Mouse (Mus musculus): Measurements from ENCODE around the gene Pdcd11. TPM values are rescaled to one million over a fixed set of nuclear protein-coding genes. Genes with fewer than 3 reads are reported as not detected.
A peak's percentile ranks its signal among the peaks of the same experiment; 100 is the strongest.

Gene Pdcd11
- polyA plus RNA-seq, 1 experiment from 2014 or later, result 14.6 TPM

DNA sequence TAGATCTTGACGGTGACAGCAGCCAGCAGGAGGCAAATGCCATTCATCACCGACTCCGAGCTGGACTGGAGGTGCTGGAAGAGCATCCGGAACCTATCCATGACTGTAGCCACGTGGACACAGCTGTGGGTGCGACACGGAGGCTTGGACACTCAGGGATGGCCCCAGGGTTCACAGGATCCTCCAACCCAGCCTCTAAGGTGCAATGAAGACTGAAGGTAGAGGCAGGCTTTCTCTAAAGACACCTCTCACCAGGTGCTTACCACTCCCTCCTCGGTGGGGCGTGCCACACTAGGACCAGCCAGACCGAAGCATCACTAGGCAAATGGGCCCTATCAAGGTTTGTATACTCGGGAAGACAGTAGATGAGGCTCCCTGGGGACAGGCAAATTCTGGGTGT, 67.1 kb downstream of the Pdcd11 start, which contains the start of gene Calhm3:
Gene Calhm3 (minus strand): TSS at position 101 of the 400 bp plus-strand sequence.
- Histone ChIP-seq H3K9me3 (no peaks in the 10 kb centered on the region), H3K36me3 (replicated peaks) (no peaks in the 10 kb centered on the region), H3K4me1 (no peaks in the 10 kb centered on the region), H3K27me3 (replicated peaks; ENCODE audit: low read depth, poor library complexity, severe bottlenecking) (peaks cover 8% of the 10 kb centered on the region), H3K4me3 (no peak within 1 kb of the TSS), H3K27ac (replicated peaks) (no peak within 1 kb of the TSS)
- 78% methylated on average over 11 of the region's 11 CpGs for WGBS
- no peak for DNase-seq (ENCODE audit: low spot score)

DNA sequence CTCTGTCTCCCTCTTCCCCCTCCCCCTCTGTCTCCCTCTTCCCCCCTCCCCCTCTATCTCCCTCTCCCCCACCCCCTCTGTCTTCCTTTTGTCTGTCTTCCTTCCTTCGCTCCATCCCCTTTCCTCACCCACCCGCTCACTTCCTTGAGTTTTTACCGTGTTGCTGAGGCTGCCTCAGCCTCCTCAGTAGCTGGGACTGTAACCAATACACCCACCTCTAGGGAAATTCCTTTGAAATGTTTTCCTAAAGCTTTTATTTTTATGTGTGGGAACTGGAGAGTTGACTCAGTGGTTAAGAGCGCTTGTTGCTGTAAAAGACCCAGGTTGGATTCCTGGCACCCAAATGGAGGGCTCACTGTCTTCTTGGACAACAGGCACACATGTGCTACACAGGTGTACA, 71.1 kb downstream of the Pdcd11 start:
- no peaks in the 10 kb centered on the region for H3K27me3 ChIP-seq (replicated peaks; ENCODE audit: low read depth, poor library complexity, severe bottlenecking)
- DNase-seq (ENCODE audit: low spot score), result no peak
- no peaks in the 10 kb centered on the region for H3K36me3 ChIP-seq (replicated peaks)
- H3K4me3 ChIP-seq, result no peak overlapping the region
- WGBS, result 60% methylated on average over 4 of the region's 4 CpGs
- H3K27ac ChIP-seq (replicated peaks), result no peak overlapping the region
- H3K4me1 ChIP-seq, result peaks cover under 1% of the 10 kb centered on the region; the same call in 1 of the 2 replicates
- H3K9me3 ChIP-seq, result no peaks in the 10 kb centered on the region

DNA sequence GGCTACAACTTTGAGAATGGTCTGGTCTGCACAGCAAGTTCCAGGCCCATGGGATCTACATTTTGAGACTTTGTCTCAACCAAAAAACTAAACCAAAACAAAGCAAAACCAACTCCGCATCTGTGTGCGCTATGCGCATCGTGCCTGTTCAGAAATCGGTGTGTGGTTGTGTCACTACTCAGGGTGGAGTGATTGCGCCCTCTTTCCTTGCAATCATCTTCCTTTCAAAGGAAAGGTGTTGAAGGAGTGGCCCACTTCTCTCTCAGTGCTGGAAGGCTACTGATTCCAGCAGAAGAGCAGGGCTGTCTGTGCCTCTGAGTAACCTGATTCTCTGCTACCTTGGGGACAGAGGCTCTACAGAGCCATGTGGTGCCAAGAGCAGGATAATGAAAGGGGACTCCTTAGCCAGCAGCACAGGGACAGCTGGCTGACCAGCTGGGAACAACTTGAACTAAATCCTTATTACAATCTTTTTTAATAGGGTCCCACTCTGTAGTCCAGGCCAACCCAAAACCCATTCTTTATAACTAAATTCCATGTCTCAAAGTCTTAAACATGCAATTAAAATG, 72.7 kb downstream of the Pdcd11 start:
- Histone ChIP-seq H3K4me3 (no peak overlapping the region), H3K27ac (replicated peaks) (no peak overlapping the region), H3K27me3 (replicated peaks; ENCODE audit: low read depth, poor library complexity, severe bottlenecking) (0 out of 2 replicates have a peak, but pooled peaks cover 5% of the 10 kb centered on the region), H3K4me1 (peaks cover 4% of the 10 kb centered on the region), H3K36me3 (replicated peaks) (no peaks in the 10 kb centered on the region), H3K9me3 (no peaks in the 10 kb centered on the region)
- 90% methylated on average over 6 of the region's 6 CpGs for WGBS
- DNase-seq (ENCODE audit: low spot score), result no peak

- Histone ChIP-seq H3K36me3 (replicated peaks) (no peaks in the 10 kb centered on the region), H3K27me3 (replicated peaks; ENCODE audit: low read depth, poor library complexity, severe bottlenecking) (0 out of 2 replicates have a peak, but pooled peaks cover 8% of the 10 kb centered on the region), H3K9me3 (no peaks in the 10 kb centered on the region), H3K27ac (replicated peaks) (no peak overlapping the region), H3K4me3 (no peak overlapping the region), H3K4me1 (peaks cover 12% of the 10 kb centered on the region)
- no peak for DNase-seq (ENCODE audit: low spot score)
- WGBS, result 27% methylated on average over 3 of the region's 3 CpGs
These were observed 76.2 kb downstream of the Pdcd11 start for GRCm38 (mm10) chr19:47166758-47167157.

DNA sequence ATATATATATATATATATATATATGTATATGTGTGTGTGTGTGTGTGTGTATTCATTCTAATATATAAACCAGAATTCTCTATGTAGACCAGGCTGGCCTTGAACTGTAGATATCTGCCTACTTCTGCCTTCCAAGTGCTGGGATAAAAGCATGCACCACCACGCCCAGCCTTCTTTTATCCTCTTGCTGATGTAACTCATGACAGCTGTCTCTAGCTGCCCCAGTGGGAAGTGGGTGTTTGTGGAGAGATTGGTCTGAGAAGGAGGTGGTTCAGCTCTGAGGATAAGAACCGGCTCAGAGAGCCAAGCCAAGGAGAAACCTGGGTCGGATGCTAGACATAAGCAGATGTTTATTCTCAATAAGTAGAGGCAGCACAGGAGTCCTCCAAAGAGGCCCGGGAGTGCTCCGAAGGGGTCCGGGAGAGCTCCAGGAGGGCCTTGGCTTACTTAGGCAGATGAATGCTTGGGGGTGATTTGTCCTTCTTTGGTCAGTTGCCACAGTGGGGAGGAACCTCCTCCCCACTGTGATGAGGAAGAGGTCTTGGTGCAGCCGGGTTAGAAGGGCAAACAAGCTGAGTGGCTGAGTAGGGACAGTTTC, 77.1 kb downstream of the Pdcd11 start:
- no peaks in the 10 kb centered on the region for H3K36me3 ChIP-seq (replicated peaks)
- 0 out of 2 replicates have a peak, but pooled peaks cover 8% of the 10 kb centered on the region for H3K27me3 ChIP-seq (replicated peaks; ENCODE audit: low read depth, poor library complexity, severe bottlenecking)
- H3K9me3 ChIP-seq, result no peaks in the 10 kb centered on the region
- DNase-seq (ENCODE audit: low spot score), result no peak
- peaks cover 12% of the 10 kb centered on the region for H3K4me1 ChIP-seq
- H3K4me3 ChIP-seq, result no peak overlapping the region
- WGBS, result 56% methylated on average over 7 of the region's 7 CpGs
- H3K27ac ChIP-seq (replicated peaks), result no peak overlapping the region

GRCm38 (mm10) chr19:47168223-47168622, 77.7 kb downstream of the Pdcd11 start:
- H3K4me1 ChIP-seq, result peaks cover 12% of the 10 kb centered on the region
- H3K4me3 ChIP-seq, result peak overlapping the region; percentile 33; the same call in 1 of the 2 replicates
- H3K9me3 ChIP-seq, result no peaks in the 10 kb centered on the region
- H3K36me3 ChIP-seq (replicated peaks), result no peaks in the 10 kb centered on the region
- no peak overlapping the region for H3K27ac ChIP-seq (replicated peaks)
- WGBS, result 8% methylated on average over 13 of the region's 13 CpGs
- H3K27me3 ChIP-seq (replicated peaks; ENCODE audit: low read depth, poor library complexity, severe bottlenecking), result 0 out of 2 replicates have a peak, but pooled peaks cover 8% of the 10 kb centered on the region
- peak; percentile 57 for DNase-seq (ENCODE audit: low spot score)

DNA sequence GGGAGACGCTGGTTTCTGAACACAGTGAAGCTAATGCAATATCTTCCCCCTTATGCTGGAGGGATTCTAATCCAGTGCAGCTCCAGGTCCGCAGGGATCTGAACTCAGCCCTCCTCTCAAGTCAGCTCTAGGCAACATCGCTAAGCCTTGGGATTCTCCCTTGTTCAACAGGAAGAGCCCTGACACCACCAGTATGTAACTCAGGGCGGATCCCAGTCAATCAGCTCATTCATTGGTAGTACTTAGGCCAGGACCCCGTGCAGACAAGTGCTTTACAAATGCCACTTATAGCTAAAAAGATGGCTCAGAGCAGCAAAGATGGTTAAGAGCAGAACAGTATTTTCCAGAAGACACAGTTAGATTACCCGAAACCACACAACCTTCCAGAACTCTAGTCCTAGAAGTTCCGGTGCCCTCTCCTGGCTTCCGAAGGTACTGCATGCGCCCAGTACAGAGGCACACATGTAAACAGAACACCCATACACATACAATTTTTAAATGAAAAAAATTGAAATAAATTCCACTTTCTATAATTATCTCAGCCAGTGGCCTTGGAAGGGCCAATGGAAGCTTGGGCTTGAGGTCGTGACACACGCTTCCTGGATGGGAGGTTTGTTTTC, 78.3 kb downstream of the Pdcd11 start:
- peak; percentile 85 for DNase-seq (ENCODE audit: low spot score)
- Histone ChIP-seq H3K4me1 (peaks cover 12% of the 10 kb centered on the region), H3K27me3 (replicated peaks; ENCODE audit: low read depth, poor library complexity, severe bottlenecking) (0 out of 2 replicates have a peak, but pooled peaks cover 8% of the 10 kb centered on the region), H3K9me3 (no peaks in the 10 kb centered on the region), H3K4me3 (peak overlapping the region; percentile 33; the same call in 1 of the 2 replicates), H3K27ac (replicated peaks) (no peak overlapping the region), H3K36me3 (replicated peaks) (no peaks in the 10 kb centered on the region)
- 25% methylated on average over 11 of the region's 11 CpGs for WGBS

DNA sequence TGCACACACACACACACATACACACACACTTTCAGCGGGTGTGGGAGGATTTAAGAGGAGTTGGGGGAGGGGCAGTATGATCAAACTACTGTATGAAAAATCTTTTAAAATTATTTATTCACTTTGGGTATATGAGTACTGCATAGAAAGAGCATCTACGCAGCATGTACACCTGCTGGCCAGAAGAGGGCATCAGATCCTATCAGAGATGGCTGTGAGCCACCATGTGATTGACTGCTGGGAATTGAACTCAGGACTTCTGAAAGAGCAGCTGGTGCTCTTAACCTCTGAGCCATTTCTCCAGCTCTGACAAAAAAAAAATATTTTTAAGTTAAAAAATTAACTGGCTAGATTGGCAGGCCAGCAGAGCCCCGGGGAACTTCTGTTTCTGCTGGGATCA, 83.9 kb downstream of the Pdcd11 start:
- WGBS, result 59% methylated on average over 3 of the region's 3 CpGs
- Histone ChIP-seq H3K4me1 (peaks cover 12% of the 10 kb centered on the region), H3K27me3 (replicated peaks; ENCODE audit: low read depth, poor library complexity, severe bottlenecking) (peaks cover 45% of the 10 kb centered on the region), H3K9me3 (no peaks in the 10 kb centered on the region), H3K4me3 (no peak overlapping the region), H3K27ac (replicated peaks) (no peak overlapping the region), H3K36me3 (replicated peaks) (no peaks in the 10 kb centered on the region)
- DNase-seq (ENCODE audit: low spot score), result no peak

DNA sequence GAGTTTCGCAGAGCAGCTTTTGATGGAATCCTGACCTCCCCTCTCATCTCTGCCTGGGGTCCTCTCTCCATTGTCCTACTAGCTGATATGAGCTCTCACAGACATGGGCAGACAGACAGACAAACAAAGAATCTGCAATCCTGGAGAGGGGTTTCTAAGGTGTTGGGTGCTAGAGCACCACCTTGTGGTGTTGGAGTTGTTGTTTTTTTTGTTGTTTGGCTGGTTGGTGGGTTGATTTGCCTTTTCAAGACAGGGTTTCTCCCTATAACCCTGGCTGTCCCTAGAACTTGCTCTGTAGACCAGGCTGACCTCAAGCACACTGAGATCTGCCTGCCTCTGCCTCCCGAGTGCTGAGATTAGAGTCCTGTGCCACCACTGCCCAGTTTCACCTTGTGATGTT, 84.9 kb downstream of the Pdcd11 start:
- 73% methylated on average over 2 of the region's 2 CpGs for WGBS
- peaks cover 55% of the 10 kb centered on the region for H3K27me3 ChIP-seq (replicated peaks; ENCODE audit: low read depth, poor library complexity, severe bottlenecking)
- no peak overlapping the region for H3K4me3 ChIP-seq

DNA sequence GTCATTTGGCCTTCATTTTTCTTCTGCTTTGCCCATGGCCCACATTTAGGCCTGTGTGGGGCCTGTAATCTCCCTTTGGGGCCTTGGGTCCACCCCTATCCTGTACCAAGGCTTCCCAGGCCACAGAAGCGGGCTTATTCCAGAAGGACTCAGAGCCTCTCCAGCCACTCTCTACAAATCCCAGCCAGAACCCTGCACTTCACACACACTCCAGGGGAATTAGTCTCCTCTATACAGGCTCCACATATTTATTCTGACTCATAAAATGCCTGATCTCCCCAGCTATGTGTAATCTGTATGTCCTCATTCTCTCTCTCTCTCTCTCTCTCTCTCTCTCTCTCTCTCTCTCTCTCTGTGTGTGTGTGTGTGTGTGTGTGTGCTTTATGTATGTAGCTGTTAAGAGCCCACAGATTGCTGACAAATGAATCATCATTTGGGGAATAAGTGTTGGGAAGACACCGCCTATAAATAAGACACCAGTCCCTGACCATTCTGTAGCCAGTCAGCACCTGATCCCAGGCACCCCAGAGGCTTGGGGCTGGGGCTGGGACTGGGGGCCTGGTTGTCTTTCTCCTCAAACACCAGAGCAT, 86.4 kb downstream of the Pdcd11 start:
- peaks cover 18% of the 10 kb centered on the region for H3K4me1 ChIP-seq
- no peak for DNase-seq (ENCODE audit: low spot score)
- H3K36me3 ChIP-seq (replicated peaks), result no peaks in the 10 kb centered on the region
- no peak overlapping the region for H3K4me3 ChIP-seq
- peaks cover 68% of the 10 kb centered on the region for H3K27me3 ChIP-seq (replicated peaks; ENCODE audit: low read depth, poor library complexity, severe bottlenecking)
- 89% methylated on average over 2 of the region's 2 CpGs for WGBS
- H3K9me3 ChIP-seq, result peaks cover 7% of the 10 kb centered on the region
- H3K27ac ChIP-seq (replicated peaks), result no peak overlapping the region

More for the DNA sequence above, 84.9 kb downstream of the Pdcd11 start:
- no peaks in the 10 kb centered on the region for H3K36me3 ChIP-seq (replicated peaks)
- H3K27ac ChIP-seq (replicated peaks), result no peak overlapping the region
- no peaks in the 10 kb centered on the region for H3K9me3 ChIP-seq
- no peak for DNase-seq (ENCODE audit: low spot score)
- H3K4me1 ChIP-seq, result peaks cover 18% of the 10 kb centered on the region

DNA sequence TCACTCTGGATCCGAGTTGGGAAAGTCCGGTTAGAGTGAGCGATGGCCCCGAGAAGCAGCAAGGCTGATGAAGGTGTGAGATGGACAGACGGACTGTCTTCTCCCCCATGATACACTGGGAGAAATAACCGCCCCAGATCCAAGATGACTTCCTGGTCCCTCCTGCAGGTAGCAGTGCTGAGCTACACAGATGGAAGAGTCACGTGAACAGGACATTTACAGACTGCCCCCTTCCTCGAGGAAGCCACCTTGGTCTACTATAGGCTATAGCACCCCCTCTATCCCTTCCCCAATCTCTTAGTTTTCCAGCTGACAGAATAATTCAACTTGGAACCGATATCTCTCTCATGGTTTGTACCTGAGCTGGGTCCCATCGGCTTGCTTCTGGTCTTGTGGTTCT, 87.4 kb downstream of the Pdcd11 start:
- peaks cover 68% of the 10 kb centered on the region for H3K27me3 ChIP-seq (replicated peaks; ENCODE audit: low read depth, poor library complexity, severe bottlenecking)

GRCm38 (mm10) chr19:47178431-47179271, 88.1 kb downstream of the Pdcd11 start, which contains the start of gene Neurl1a:
Gene Neurl1a, plus strand, starts transcription at chr19:47178820.
- peaks cover 68% of the 10 kb centered on the region for H3K27me3 ChIP-seq (replicated peaks; ENCODE audit: low read depth, poor library complexity, severe bottlenecking)
- H3K4me1 ChIP-seq, result peaks cover 19% of the 10 kb centered on the region
- WGBS, result under 1% methylated on average over 91 of the region's 98 CpGs
- H3K27ac ChIP-seq (replicated peaks), result peak within 1 kb of the TSS; percentile 75
- H3K4me3 ChIP-seq, result peak within 1 kb of the TSS; percentile 80
- H3K36me3 ChIP-seq (replicated peaks), result no peaks in the 10 kb centered on the region
- H3K9me3 ChIP-seq, result peaks cover 10% of the 10 kb centered on the region
- peak; percentile 78 for DNase-seq (ENCODE audit: low spot score)

More for the DNA sequence above, 87.4 kb downstream of the Pdcd11 start:
- WGBS, result 19% methylated on average over 10 of the region's 10 CpGs
- peaks cover 18% of the 10 kb centered on the region for H3K4me1 ChIP-seq
- DNase-seq (ENCODE audit: low spot score), result peak; percentile 57
- H3K27ac ChIP-seq (replicated peaks), result no peak overlapping the region
- peak overlapping the region; percentile 80 for H3K4me3 ChIP-seq
- peaks cover 10% of the 10 kb centered on the region for H3K9me3 ChIP-seq
- H3K36me3 ChIP-seq (replicated peaks), result no peaks in the 10 kb centered on the region

All from embryonic facial prominence, embryonic 10.5 days (tissue).